Mouse (Mus musculus) olfactory bulb, adult 2 months (tissue): ENCODE results near the gene Ranbp3.

Source experiments
- CTCF ChIP-seq: fragments of 200-500 bp; IDR thresholded peaks from 2 replicates; pipeline ENCODE4 v1.5.1; 2012; ENCODE audit warnings: low read depth, mild to moderate bottlenecking, low read length, moderate library complexity; ENCODE audit not compliant: insufficient read depth
- POLR2A ChIP-seq: fragments of 200-500 bp; IDR thresholded peaks from 2 replicates; pipeline ENCODE4 v1.6.1; 2012; ENCODE audit warnings: mild to moderate bottlenecking, low read depth, low read length, moderate library complexity; ENCODE audit not compliant: insufficient read depth

DNA sequence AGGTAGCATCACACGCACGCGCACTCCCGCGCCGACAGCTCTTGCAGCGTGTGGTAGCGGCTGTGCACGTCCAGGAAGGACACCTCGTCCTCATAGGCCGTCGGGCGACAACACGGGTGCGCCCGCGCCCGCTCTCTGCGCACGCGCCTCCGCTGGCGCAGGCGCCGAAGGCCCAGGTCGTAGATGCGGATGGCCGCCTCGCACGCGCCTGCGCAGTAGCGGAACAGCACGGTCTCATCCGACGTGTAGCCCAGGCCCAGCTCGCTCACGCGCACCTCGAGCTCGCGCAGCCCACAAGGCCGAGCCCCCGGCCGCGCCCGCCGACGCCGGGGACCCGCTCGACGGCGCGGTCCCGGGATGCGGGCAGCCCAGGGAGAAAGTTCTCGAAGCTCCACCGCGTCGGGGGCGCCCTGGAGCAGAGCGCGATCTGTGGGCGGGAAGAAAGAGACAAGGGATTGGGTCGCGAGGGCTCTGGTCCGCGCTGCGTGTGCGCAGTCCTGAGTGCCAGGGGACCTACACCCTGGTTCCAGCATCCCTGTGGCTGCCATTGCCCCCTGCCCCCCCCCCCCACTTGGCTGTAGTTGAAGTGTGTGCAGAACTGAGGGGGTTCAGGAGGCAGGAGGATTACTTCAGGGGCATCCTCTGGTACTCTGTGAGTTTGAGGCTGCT, 78.4 kb downstream of the Ranbp3 start:
- no peak for TF ChIP-seq POLR2A
- no peak for TF ChIP-seq CTCF
